Mouse (Mus musculus) forelimb bud, embryonic 11.5 days (tissue): ENCODE measurements around the gene R3hdml.
"Not testable (repeated sequence)": the region's sequence is repeated elsewhere in the genome, so short reads cannot be mapped to it uniquely, and the experiment has no call there.

Experiments used
- DNase-seq: peaks from one replicate; pipeline ENCODE4 v3.0.0-alpha.2; 2012; ENCODE audit warnings: low read depth, low spot score

Gene R3hdml

DNA sequence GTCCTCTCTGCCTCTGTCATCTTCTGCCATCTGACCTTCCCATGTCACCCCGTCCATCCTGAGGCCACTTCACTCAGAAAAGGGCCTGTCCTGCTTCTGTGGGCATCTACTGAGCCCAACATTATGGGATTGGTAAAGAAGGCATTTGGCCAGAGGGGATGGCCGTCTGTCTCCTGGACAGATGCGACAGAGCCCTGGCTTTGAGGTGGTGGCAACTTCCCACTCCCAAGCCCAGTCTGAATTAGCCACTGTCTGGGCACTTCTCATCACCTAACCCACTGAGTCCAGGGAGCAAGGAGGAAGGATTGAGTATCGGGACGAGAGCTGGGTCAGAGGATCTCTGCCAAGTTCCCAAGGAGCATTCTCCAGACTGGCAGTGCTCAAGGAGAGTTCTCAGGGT is at the start of gene R3hdml:
Gene R3hdml, plus strand, starts transcription at position 301 of the 400 bp plus-strand sequence.
- no peak for DNase-seq

DNA sequence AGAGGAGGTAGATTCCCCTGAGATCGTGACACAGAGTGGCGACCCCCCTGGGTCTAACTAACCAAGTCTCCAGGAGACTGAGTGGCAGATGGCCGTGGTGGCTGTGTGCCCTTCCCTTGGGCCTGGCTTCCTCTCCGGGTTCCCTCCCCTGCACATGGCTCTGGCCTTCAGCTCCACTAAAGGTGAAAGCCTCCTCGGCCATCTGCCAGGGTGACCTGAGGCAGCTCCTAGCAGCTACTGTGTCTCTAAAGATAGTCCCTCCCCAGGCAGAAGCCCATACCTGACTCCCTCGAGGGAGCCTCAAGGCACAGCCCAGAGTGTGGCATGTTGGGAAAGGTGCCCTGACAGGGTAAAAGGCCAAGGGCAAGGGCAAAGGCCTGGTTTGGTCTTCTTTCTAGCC is 48.6 kb upstream of the R3hdml start:
- DNase-seq, result no peak

GRCm38 (mm10) chr2:163444017-163444416 is 48.1 kb upstream of the R3hdml start:
- no peak for DNase-seq

DNA sequence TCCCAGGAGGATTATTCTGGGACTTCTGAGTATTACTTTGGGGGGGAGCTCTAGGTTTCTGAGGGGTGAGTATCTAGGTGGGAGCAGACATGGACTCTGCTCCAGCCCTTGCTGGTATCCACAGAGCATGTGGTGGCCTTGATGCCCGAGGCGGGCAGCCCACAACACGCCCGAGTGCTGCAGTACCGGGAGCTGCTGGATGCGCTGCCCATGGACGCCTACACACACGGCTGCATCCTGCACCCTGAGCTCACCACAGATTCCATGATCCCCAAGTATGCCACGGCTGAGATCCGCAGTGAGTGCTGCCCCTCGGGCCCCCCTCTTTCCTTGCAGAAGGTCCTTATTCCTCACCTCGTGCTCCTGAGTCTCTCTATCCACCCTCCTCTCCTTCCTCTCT is 44.7 kb upstream of the R3hdml start:
- no peak for DNase-seq

GRCm38 (mm10) chr2:163449276-163449675 is 42.8 kb upstream of the R3hdml start:
- no peak for DNase-seq

DNA sequence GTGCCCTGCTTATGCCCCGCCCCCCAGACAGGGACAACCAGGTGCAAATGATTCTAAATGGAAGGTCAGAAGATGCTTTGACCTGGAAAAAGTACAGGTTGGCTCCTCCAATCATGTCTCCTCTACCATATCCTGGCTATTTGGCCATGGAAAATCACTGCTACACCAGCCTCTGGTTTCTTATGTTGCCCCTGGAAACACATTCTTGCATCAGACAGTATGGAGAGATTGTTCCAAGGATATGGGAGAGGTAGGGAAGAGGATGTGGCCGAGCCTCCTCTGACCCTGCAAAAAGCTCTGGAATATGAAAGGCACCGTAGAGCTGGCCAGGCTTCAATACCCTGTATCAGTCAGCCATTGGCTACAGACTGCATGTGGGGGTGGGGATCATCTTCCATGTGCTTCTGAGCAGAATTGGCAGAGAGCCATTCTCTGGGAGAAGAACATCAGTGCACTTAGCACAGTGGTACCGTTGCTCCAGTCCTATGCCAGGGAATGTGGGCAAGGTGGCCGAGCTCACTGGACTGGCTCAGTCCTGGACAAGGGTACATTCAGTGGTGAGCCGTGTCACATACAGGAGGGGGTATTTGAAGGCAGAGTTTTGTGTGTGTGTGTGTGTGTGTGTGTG is 41.3 kb upstream of the R3hdml start:
- DNase-seq, result no peak

- DNase-seq, result no peak
Observed at GRCm38 (mm10) chr2:163452738-163453137, 39.4 kb upstream of the R3hdml start.

DNA sequence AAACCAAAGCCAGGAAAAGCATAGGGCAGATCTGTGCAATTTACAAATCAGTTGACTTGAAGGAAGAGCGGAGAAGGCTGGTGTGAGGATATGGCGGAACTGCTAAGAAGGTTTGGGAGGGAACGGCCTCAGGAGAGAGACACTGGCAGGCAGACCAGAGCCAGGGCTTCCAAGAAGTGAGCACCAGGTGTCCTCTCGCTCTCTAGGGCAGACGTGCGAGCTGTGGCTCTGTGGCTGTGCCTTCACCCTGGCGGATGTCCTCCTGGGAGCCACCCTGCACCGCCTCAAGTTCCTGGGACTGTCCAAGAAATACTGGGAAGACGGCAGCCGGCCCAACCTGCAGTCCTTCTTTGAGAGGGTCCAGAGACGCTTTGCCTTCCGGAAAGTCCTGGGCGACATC is 38.7 kb upstream of the R3hdml start:
- DNase-seq, result no peak

DNA sequence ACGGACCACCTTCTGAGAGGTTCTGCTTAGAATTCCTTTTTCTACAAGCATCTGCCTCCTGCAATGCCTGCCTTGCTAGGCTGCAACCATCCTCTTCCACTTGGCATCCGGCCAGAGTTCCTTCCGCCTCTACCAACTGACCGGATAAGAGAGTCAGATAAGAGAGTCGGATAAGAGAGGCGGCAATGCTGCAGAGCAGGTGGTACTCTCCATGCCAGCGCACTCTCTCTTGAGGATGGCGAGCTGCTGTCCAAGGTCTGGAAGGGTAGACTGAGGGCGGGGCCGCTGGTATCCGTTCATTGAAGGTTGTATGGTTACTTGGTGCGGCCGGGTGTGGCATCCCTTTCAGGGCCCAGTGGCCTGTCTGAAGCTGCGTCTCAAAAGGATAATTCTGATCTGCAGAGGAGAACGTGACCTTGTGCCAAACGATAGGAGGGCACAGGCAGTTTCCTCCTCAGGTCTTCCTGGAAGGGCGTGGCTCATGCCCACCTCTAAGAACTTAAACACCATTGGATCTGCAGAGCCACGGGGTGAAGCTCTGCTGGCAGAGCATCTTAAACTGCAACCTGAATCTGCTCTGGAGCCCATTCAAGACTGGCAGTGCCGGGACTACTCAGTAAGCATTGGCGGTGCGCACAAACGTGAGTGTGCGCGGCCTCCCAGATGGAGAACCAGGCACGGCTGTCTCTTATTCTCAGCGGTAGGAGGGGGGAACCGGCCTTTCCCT is 33.4 kb upstream of the R3hdml start:
- no peak for DNase-seq

DNA sequence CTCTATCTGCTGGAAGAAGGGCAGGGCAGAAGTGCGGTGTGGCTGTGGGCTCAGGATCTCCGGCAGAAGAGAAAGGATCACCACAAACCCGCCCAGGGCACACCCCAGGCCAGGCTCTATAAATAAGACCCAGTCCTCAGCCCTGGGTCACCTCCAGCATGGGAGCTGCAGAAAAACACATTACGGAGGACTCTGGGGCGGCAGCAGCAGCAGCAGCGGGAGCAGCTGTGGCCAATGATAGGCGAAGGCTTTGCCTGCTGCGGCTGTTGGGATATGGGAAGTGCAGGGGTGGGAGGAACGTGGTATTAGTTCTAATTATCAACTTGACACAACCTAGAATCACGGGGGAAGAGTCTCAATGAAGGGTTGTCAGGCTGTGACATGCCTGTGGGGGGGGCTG is 32.7 kb upstream of the R3hdml start:
- DNase-seq, result no peak

DNA sequence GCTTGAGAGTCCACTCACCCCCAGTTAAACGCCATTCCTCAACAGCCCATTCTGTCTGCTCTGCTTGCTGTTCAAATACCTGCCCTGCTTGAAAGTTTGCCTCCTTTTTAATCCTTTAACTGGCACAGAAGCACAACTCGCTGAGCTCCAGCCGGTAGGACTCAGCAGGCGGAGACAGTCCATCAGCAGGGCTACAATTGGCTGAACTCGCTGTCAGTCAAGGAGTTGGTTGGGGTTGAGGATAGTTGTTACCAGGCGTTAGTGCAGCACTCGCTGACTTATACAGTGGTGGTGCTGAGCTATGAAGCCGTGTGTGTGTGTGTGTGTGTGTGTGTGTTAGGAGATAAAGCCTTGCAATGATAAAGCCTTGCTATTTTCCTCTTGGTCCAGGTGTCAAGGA is 31.5 kb upstream of the R3hdml start:
- DNase-seq, result no peak

GRCm38 (mm10) chr2:163461307-163461706 is 30.8 kb upstream of the R3hdml start:
- not testable (repeated sequence) for DNase-seq

DNA sequence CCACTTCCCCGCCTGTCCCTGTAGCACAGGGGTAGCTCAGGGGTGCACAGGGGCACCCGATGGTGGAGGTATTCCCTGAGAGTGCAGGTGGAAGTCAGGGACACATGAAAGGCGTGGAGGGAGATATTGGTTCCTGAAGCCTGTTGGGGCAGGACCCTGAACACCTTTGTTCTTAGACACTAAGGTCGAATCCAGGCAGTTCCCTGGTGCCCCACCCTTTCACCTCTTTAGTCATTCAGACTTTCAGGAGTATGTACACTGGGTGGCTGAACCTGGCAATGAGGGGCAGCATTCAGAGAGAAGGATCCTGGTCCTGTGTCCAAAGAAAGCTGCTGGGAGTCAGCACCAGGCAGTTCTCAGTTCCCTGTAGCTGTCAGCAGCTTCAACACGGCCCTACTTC is 29.7 kb upstream of the R3hdml start:
- DNase-seq, result no peak

DNA sequence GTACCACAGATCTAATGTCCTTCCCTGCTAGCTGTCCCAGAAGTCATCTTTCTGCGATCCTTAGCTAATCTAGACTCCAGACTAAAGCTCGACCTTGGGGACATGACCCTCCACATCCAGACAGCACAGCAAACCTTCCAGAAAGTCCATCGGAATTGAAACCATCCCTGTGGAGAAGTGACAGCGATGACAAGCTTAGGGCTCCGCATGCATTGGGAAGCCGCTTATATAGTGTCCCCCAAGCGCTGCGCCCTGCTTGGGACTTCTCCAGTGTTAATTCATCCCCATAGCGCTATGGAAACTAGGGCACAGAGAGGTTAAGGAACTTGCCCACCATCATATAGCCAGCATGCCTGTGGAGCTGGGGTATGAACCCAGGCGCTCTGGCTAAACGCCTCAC is 29.3 kb upstream of the R3hdml start:
- no peak for DNase-seq

DNA sequence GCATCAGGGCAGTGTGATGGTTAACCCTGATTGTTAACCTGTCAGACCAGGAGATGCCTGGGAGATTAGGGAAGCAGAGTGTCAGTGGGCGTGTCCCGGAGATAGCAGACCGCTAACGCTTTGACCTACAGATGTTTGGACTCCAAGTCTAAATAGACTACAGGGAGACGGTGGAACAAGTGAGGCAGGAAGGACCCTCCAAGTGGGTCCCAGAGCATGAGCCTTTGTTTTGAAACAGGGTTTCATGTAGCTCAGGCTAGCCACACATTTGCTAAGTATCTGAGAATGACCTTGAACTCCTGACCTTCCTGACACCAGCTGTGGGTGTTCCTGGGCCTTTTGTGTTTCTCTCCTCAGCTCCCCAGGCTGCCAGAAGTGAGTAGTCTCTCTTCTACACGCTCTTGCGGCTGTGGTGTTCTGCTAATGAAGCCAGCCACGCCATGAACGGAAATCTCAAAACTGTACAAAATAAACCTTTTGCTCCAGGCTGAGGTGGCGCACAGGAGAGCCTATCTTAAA is 28.8 kb upstream of the R3hdml start:
- no peak for DNase-seq

DNA sequence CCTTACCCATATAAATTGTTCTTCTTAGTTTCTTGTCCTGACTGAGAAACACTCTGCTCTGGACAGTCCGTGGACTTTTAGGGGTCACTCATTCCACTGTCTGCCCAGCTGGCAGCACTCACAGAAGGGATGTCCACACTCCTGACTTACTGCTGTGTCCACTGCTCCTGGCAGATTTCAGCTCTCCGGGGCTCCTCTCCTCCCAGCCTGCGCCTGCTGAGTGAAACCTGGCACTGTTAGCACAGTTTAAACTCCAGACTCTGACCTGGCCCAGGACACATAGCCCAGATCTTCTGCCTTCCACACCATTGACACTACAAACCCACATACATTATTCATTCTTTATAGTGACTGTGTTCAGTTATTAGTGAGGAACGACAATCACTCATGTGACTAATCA is 28.1 kb upstream of the R3hdml start:
- no peak for DNase-seq

DNA sequence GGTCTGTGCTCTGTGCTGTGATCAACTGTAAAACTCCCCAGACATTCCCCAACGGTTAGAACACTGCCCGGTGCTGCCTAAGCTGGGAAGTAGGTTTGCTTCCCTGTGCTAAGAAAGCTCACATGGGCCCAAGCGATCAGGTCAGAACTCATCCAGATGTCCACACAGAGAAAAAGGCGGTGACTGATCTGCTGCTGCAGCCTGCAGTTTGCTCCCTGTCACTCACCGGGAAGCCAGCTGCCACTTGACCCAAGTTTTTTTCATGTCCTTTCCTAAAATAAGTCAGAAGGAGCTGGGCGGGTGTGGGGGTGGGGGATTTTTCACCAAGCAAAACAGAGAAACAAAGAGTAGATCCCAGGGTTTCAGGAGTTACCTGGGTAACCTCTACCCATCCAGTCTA is 27.6 kb upstream of the R3hdml start:
- no peak for DNase-seq

GRCm38 (mm10) chr2:163466771-163467170 is 25.3 kb upstream of the R3hdml start:
- no peak for DNase-seq

GRCm38 (mm10) chr2:163467585-163467984 is 24.5 kb upstream of the R3hdml start:
- no peak for DNase-seq

DNA sequence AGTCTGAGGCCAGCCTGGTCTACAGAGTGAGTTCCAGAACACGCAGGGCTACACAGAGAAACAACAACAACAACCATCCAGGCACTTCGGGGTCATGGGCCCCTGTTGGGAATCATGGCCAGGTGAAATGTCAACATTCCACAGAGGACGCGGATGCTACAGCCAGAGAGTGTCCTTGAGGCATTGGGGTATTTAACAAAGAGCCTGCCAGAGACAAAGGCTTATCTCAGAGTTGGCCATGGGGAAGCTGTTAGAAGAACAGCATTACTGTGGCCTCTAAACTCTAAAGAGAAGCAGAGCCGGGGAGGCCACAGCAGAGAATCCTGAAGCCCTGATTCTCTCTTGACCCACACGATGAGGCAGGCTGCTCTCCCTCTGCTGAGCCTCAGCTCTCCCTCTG is 23.3 kb upstream of the R3hdml start:
- DNase-seq, result no peak

- no peak for DNase-seq
Observed at GRCm38 (mm10) chr2:163469711-163470110, 22.4 kb upstream of the R3hdml start.

DNA sequence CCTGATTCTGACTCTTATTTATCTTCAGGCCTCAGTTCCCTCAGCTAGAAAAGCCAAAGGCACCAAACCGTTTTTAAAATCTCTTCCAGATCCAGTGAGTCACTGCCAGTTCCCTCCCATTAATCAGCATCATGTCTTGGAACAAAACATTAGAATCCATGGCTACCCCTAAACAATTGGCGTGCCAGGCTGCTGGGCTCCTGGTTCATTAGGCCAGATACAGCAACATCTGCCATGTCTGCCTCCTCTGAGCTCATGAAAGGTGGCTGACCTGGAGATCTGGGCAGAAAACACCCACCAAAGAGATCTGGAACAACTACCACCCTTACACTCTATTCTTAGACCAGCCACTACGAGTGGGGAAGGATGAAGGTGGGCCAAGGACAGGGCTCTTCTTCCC is 21.0 kb upstream of the R3hdml start:
- no peak for DNase-seq

DNA sequence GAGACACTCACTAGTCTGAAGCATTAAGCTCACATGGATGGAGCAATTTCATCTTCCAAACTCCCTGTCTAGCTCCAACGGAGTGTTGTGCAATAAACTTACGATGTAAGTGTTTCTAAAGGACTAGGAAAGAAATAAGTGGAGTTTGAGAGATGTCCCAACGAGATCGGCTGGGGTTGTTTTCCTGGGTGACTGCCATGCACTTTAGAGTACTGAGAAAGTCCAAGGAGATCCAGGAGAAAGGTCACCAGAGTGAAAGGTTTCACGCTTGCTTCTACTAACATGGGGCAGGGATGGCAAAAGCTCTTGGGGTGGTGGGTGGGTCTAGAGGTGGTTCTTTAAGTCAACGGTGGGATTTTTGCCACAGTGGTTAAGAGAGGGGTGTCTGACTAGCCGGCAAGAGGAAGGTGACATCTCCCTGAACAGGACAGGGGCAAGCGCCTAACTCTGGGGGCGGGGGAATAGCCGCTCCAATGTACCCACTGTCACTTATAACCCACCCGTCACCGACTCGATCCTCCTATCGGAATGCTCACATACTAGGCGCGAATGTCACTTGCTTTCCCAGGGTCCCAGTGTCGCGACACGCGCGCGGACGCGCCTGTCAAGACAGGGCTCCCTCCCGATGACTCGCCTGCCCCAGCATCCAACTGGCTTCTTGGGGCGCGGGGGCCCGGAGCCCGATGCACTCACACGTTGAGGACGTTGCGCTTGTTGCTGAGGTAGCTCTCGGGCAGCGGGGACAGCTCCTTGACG is 20.2 kb upstream of the R3hdml start:
- no peak for DNase-seq
